Mouse (Mus musculus) heart, embryonic 14.5 days (tissue): ENCODE measurements around the gene Elob. TPM values are rescaled to one million over a fixed set of nuclear protein-coding genes. Genes with fewer than 3 reads are reported as not detected.
A peak's percentile ranks its signal among the peaks of the same experiment; 100 is the strongest.

Experiments
- ATAC-seq: fragments of 200-750 bp; cut with Nextera tagmentation; 2 replicates; pipeline ENCODE4 v1.8.0; 2017; ENCODE audit warnings: low read depth, moderate TSS enrichment; ENCODE audit not compliant: insufficient number of reproducible peaks, insufficient read depth, low FRiP score
- H3K27ac ChIP-seq, 2 experiments: fragments of 200-500 bp in 1 of 2; fragments of 300-500 bp in 1 of 2; sonication (generic) in 1 of 2; replicated peaks in 1 of 2; 2 replicates each; pipeline ENCODE4 v1.5.1; 2012 to 2014; ENCODE audit warnings: low read depth in 2 of 2, low read length in 2 of 2, control low read depth in 1 of 2, mild to moderate bottlenecking in 1 of 2, mixed read lengths in 1 of 2; ENCODE audit not compliant: control insufficient read depth in 1 of 2, insufficient read depth in 1 of 2
- H3K27me3 ChIP-seq: fragments of 300-500 bp; sonication (generic); 2 replicates; pipeline ENCODE4 v1.6.1; 2014; ENCODE audit warnings: mild to moderate bottlenecking, low read length, control low read depth; ENCODE audit not compliant: control insufficient read depth, insufficient read depth
- H3K36me3 ChIP-seq: fragments of 300-500 bp; sonication (generic); 2 replicates; pipeline ENCODE4 v1.6.1; 2014; ENCODE audit warnings: mild to moderate bottlenecking, control low read depth, low read length, mixed read lengths; ENCODE audit not compliant: control insufficient read depth, insufficient read depth
- H3K4me1 ChIP-seq, 2 experiments: fragments of 200-500 bp in 1 of 2; fragments of 300-500 bp in 1 of 2; sonication (generic) in 1 of 2; 2 replicates each; pipeline ENCODE4 v1.6.1; 2012 to 2014; ENCODE audit warnings: low read length in 2 of 2, control low read depth in 1 of 2, mixed read lengths in 1 of 2; ENCODE audit not compliant: control insufficient read depth in 2 of 2, insufficient read depth in 2 of 2
- H3K4me2 ChIP-seq: fragments of 300-500 bp; sonication (generic); 2 replicates; pipeline ENCODE4 v1.6.1; 2014; ENCODE audit warnings: mild to moderate bottlenecking, low read length
- H3K4me3 ChIP-seq, 2 experiments: fragments of 200-500 bp in 1 of 2; fragments of 300-500 bp in 1 of 2; sonication (generic) in 1 of 2; 2 replicates each; pipeline ENCODE4 v1.5.1; 2012 to 2014; ENCODE audit warnings: low read length in 2 of 2, mild to moderate bottlenecking in 2 of 2, control low read depth in 1 of 2, low read depth in 1 of 2, moderate library complexity in 1 of 2; ENCODE audit not compliant: control insufficient read depth in 1 of 2, insufficient read depth in 1 of 2
- H3K9ac ChIP-seq: fragments of 300-500 bp; sonication (generic); 2 replicates; pipeline ENCODE4 v1.6.1; 2014; ENCODE audit warnings: mild to moderate bottlenecking, low read length
- H3K9me3 ChIP-seq: fragments of 300-500 bp; sonication (generic); 2 replicates; pipeline ENCODE4 v1.6.1; 2016; ENCODE audit warnings: low read length, control low read depth; ENCODE audit not compliant: control insufficient read depth
- WGBS: fragments of 180-500 bp; shearing (Covaris S2); extraction: QIAGEN DNeasy Blood & Tissue Kit; methylation state at CpG from one replicate; pipeline ENCODE4 v1.1.7; 2014; 5-methylcytosine and 5-hydroxymethylcytosine counted together
- polyA plus RNA-seq: library from polyadenylated mRNA; unstranded; fragments of >200 nt; fragmentation: Nextera tagmentation; extraction: Ambion mirVana; gene quantifications from 2 replicates; pipeline ENCODE4 v1.2.1, GENCODE M21; 2014

Gene Elob
- polyA plus RNA-seq, 1 experiment from 2014 or later, result 1,075 TPM

DNA sequence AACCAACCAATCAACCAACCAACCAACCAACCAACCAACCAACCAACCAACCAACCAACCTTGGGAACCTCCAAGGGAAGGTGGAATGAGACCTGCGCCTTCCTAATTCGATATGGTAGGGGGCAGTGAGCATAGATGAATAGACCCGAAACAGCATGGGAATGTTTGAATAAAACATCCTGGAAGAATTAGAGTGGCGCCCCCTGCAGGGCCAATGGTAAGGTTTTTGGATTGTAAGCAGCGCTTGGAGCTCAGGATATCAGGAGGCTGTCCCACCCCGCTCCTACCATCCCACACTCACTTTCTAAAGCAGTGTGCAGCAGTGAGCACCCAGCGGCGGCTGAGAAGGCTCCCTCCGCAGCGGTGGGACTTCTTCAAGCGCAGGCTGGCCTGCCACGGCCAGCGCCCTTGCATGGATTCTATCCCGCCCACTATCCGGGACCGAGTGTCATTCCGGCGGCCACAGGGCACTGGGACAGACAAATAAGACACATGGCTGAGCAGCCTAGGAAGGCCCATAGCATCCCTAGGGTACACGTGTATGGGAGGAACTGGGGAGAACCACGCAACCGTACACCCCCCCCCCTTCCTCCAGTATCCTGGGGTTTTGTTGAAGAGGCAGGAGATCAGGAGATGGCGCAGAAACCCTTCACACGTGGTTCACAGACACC is 14.3 kb upstream of the Elob start:
- no peak for ATAC-seq
- H3K27ac ChIP-seq, result no peak overlapping the region

DNA sequence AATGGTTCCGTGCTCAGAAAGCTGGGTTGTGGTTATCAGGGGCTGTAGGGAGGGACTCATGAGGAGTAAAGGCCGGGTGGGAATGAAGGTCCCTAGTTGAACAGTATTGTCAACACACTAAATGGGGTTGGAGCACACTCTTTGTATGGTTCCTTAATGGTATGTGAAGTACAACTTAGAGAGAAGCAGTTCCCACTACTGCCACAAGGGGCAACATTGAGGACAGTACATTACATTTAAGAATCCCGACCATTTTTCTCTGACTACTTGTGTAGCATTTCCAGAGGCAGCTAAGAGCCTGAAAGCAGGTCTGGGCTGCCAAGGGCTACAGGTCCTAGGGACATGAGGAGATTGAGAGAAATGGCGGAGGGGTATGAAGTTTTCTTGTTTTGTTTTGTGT is 12.2 kb upstream of the Elob start:
- H3K4me2 ChIP-seq, result no peak overlapping the region
- no peak overlapping the region for H3K27ac ChIP-seq
- H3K9me3 ChIP-seq, result no peaks in the 10 kb centered on the region
- 33% methylated on average over 4 of the region's 4 CpGs for WGBS
- ATAC-seq, result no peak
- H3K36me3 ChIP-seq, result no peaks in the 10 kb centered on the region
- no peaks in the 10 kb centered on the region; the same call in 1 of the 2 replicates for H3K27me3 ChIP-seq
- H3K4me3 ChIP-seq, result no peak overlapping the region
- H3K9ac ChIP-seq, result no peak overlapping the region
- H3K4me1 ChIP-seq, result peaks cover 0 to 4% of the 10 kb centered on the region in 2 experiments; a peak in 1 of 4 replicates

More for the DNA sequence above, 14.3 kb upstream of the Elob start:
- no peak overlapping the region for H3K9ac ChIP-seq
- no peaks in the 10 kb centered on the region; the same call in 1 of the 2 replicates for H3K27me3 ChIP-seq
- no peaks in the 10 kb centered on the region for H3K36me3 ChIP-seq
- H3K4me1 ChIP-seq, result peaks cover 0 to 4% of the 10 kb centered on the region in 2 experiments; a peak in 1 of 4 replicates
- H3K4me3 ChIP-seq, result no peak overlapping the region
- 42% methylated on average over 23 of the region's 23 CpGs for WGBS
- H3K9me3 ChIP-seq, result no peaks in the 10 kb centered on the region
- no peak overlapping the region; the same call in 1 of the 2 replicates for H3K4me2 ChIP-seq

DNA sequence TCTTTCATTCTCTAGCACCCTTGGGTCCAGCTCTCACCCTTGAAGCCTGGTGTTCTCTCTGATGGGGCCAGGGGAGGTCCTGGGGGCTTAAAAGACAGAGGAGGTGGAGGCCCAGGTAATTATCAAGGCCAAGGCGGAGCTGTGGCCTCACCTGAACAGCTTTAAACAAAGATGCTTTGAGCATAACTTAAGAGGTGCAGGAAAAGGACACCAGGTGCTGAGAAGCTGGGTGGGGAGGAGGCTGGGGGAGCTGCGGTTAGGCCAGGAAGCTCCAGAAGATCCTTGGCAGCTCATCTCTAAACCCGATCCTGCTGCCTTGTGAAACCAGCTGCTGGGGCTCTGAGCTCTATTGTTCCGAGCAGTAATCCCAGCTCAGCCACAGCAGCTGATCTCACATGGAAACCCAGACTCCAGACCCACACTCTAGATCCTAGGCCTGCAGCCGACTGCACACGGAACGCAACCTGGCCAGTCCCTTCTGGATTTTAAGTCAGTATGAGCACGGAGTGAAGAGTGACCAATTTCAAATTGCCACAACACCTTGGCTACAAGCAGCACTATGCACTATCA is 7.2 kb upstream of the Elob start, which contains the start of gene Prss33:
Gene Prss33 (minus strand): TSS at position 51 of the 570 bp plus-strand sequence.
- H3K9me3 ChIP-seq, result no peaks in the 10 kb centered on the region
- H3K27ac ChIP-seq, result no peak within 1 kb of the TSS
- no peaks in the 10 kb centered on the region for H3K4me1 ChIP-seq
- H3K9ac ChIP-seq, result no peak within 1 kb of the TSS
- H3K4me2 ChIP-seq, result no peak within 1 kb of the TSS
- H3K36me3 ChIP-seq, result no peaks in the 10 kb centered on the region
- no peak within 1 kb of the TSS for H3K4me3 ChIP-seq
- no peak for ATAC-seq
- WGBS, result 74% methylated on average over 8 of the region's 8 CpGs
- H3K27me3 ChIP-seq, result peaks cover 30% of the 10 kb centered on the region

DNA sequence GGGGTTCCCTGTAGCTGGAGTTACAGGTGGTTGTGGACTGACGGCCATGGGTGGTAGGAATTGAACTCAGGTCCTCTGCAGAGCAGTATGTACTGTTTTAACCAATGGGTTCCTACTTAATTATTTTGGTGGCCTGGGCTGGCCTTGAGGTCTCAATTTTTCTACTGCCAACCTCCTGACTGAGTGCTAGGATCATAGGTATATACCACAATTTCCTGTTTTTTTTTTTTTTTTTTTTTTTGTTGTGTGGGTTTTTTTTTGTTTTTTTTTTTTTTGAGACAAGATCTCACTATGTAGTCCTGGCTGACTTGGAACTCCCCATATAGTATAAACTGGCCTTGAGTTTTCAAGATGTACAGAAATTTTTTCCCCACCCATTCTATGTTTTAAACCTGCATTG is 2.3 kb upstream of the Elob start:
- no peak overlapping the region for H3K4me2 ChIP-seq
- H3K9me3 ChIP-seq, result no peaks in the 10 kb centered on the region
- no peak for ATAC-seq
- H3K4me1 ChIP-seq, result peaks cover 2 to 11% of the 10 kb centered on the region in 2 experiments; a peak in 3 of 4 replicates
- WGBS, result 94% methylated on average over 1 of the region's 1 CpGs
- no peak overlapping the region for H3K9ac ChIP-seq
- H3K27ac ChIP-seq, result no peak overlapping the region
- H3K4me3 ChIP-seq, result no peak overlapping the region
- peaks cover 14% of the 10 kb centered on the region for H3K36me3 ChIP-seq
- peaks cover 37% of the 10 kb centered on the region for H3K27me3 ChIP-seq

DNA sequence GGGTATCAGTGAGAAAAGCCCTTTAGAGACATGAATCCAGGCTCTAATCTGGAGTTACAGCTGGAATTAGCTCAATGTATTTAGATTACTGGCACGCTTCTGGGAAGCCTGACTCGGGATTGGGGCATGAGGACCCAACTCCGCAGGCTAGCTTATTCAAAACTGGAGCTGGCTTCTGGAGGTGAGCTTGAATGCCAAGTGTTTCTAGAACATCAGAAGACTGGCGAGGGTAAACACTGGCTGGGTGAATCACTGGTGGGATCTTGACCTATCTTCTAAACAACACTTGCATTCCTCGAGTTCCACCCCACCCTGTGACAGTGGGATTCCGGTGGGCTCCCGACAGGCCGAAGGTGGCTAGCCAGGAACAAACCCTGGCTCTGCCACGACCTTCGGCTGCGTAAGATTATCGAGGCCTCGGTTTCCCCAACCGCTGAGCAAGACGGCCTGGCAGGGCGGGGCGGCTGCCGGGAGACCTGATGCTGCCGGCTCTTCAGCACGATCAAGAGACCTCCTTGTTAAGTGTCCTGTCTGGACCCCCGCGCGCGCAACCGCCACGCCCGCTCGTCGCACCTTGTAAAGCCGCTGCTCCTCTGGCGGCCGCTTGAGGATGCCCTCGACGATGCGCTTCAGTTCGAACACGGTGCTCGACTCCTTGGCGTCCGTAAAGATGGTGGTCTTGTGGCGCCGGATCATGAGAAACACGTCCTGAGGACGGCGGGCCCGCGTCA is 500 bp downstream of the Elob start:
- peaks cover 42% of the 10 kb centered on the region for H3K36me3 ChIP-seq
- H3K27ac ChIP-seq, result peak overlapping the region; percentile 70 to 90
- peak overlapping the region; percentile 80 for H3K4me2 ChIP-seq
- under 1% methylated on average over 47 of the region's 47 CpGs for WGBS
- H3K9me3 ChIP-seq, result no peaks in the 10 kb centered on the region
- H3K4me3 ChIP-seq, result peak overlapping the region; percentile 79 to 95
- ATAC-seq, result peak; percentile 65
- H3K4me1 ChIP-seq, result peaks cover 2 to 11% of the 10 kb centered on the region in 2 experiments; a peak in 3 of 4 replicates
- peaks cover 18% of the 10 kb centered on the region for H3K27me3 ChIP-seq
- peak overlapping the region; percentile 94 for H3K9ac ChIP-seq

DNA sequence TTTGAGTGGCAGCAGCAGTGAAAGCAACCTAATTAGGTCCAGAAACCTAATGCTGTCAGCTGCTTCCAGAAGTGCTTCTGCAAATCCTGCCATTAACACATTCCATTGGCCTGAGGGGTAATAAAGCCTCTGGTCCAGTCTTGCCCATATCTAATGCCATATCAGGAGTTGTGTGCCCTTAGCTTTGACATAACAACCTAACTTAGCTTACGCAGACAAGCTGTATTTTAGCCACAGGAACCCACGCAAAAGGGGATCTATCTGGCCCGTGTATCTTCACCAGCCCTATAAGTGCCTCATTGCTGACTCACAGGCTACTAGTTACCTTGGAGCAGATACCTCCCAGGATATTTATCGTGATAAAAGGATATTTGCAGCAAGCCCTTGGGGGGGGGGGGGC is 3.3 kb downstream of the Elob start:
- Histone ChIP-seq H3K9ac (no peak overlapping the region), H3K36me3 (peaks cover 70% of the 10 kb centered on the region), H3K4me3 (no peak overlapping the region), H3K9me3 (no peaks in the 10 kb centered on the region), H3K27ac (no peak overlapping the region), H3K4me2 (no peak overlapping the region), H3K4me1 (peaks cover 2 to 11% of the 10 kb centered on the region in 2 experiments; a peak in 3 of 4 replicates), H3K27me3 (0 out of 2 replicates have a peak, but pooled peaks cover 2% of the 10 kb centered on the region)
- WGBS, result 85% methylated on average over 4 of the region's 4 CpGs
- ATAC-seq, result no peak

DNA sequence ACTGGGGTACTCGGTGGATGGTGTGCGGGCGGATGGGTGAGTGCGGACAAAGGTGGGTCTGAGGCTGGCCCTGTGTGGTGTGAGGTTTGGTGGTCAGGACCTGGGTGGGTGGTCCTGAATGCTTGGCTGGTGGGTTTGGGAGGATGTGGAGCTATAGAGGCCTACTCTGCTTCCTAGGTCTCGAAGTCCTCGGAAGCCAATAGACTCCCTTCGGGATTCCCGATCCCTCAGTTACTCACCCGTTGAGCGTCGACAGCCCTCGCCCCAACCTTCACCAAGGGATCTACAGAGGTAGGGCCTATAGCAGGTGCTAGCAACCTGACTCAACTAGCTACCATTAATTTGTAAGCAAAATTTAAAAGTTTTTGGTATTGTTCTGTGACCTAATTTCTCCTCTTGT is 5.3 kb downstream of the Elob start:
- Histone ChIP-seq H3K4me1 (peaks cover 2 to 11% of the 10 kb centered on the region in 2 experiments; a peak in 3 of 4 replicates), H3K9ac (no peak overlapping the region), H3K4me2 (no peak overlapping the region), H3K36me3 (peaks cover 90% of the 10 kb centered on the region), H3K4me3 (no peak overlapping the region), H3K27me3 (no peaks in the 10 kb centered on the region), H3K9me3 (0 out of 2 replicates have a peak, but pooled peaks cover 6% of the 10 kb centered on the region), H3K27ac (no peak overlapping the region)
- ATAC-seq, result no peak
- 89% methylated on average over 12 of the region's 12 CpGs for WGBS
